Mouse (Mus musculus): ENCODE measurements around the gene Akap12.

Gene Akap12

GRCm38 (mm10) chr10:4284781-4285180, 18.6 kb downstream of the Akap12 start:
- DNase-seq (ENCODE audit: low spot score in 2 of 2) = no peak

- DNase-seq (ENCODE audit: low spot score in 2 of 2) = no peak
These were observed 19.6 kb downstream of the Akap12 start for GRCm38 (mm10) chr10:4285752-4286151.

- DNase-seq (ENCODE audit: low spot score in 2 of 2) = no peak
These were observed 23.0 kb downstream of the Akap12 start for GRCm38 (mm10) chr10:4289171-4289570.

GRCm38 (mm10) chr10:4289636-4290035, 23.5 kb downstream of the Akap12 start:
- DNase-seq (ENCODE audit: low spot score in 2 of 2) = no peak

- DNase-seq (ENCODE audit: low spot score in 2 of 2) = no peak
These were observed 24.0 kb downstream of the Akap12 start for GRCm38 (mm10) chr10:4290145-4290544.

GRCm38 (mm10) chr10:4290561-4290960, 24.4 kb downstream of the Akap12 start:
- DNase-seq (ENCODE audit: low spot score in 2 of 2) = no peak

- no peak for DNase-seq (ENCODE audit: low spot score in 2 of 2)
These were observed 27.2 kb downstream of the Akap12 start for GRCm38 (mm10) chr10:4293418-4293817.

GRCm38 (mm10) chr10:4303558-4303957, 37.4 kb downstream of the Akap12 start:
- DNase-seq (ENCODE audit: low spot score in 2 of 2) = no peak

- no peak for DNase-seq (ENCODE audit: low spot score in 2 of 2)
These were observed 57.7 kb downstream of the Akap12 start for GRCm38 (mm10) chr10:4323885-4324284.

- DNase-seq (ENCODE audit: low spot score in 2 of 2) = no peak
These were observed 59.4 kb downstream of the Akap12 start for GRCm38 (mm10) chr10:4325562-4325961.

- DNase-seq (ENCODE audit: low spot score in 2 of 2) = no peak
These were observed 61.5 kb downstream of the Akap12 start for GRCm38 (mm10) chr10:4327716-4328115.

GRCm38 (mm10) chr10:4332228-4332979, 66.2 kb downstream of the Akap12 start:
- no peak for DNase-seq (ENCODE audit: low spot score in 2 of 2)

- DNase-seq (ENCODE audit: low spot score in 2 of 2) = peak in 1 of 2 experiments; percentile 52
These were observed 67.1 kb downstream of the Akap12 start for GRCm38 (mm10) chr10:4333319-4333718.

GRCm38 (mm10) chr10:4334039-4334683, 68.0 kb downstream of the Akap12 start:
- DNase-seq (ENCODE audit: low spot score in 2 of 2) = peak; percentile 50 to 57

GRCm38 (mm10) chr10:4338863-4339461, 72.8 kb downstream of the Akap12 start:
- DNase-seq (ENCODE audit: low spot score in 2 of 2) = no peak

GRCm38 (mm10) chr10:4341430-4341829, 75.2 kb downstream of the Akap12 start:
- DNase-seq (ENCODE audit: low spot score in 2 of 2) = no peak

- DNase-seq (ENCODE audit: low spot score in 2 of 2) = peak; percentile 80 to 85
These were observed 80.4 kb downstream of the Akap12 start for GRCm38 (mm10) chr10:4346489-4347135.

GRCm38 (mm10) chr10:4347136-4347492, 80.9 kb downstream of the Akap12 start:
- DNase-seq (ENCODE audit: low spot score in 2 of 2) = peak in 1 of 2 experiments; percentile 29

GRCm38 (mm10) chr10:4347591-4347990, 81.4 kb downstream of the Akap12 start:
- DNase-seq (ENCODE audit: low spot score in 2 of 2) = no peak

GRCm38 (mm10) chr10:4354371-4355260, 88.4 kb downstream of the Akap12 start:
- no peak for DNase-seq (ENCODE audit: low spot score in 2 of 2)

GRCm38 (mm10) chr10:4355882-4356451, 89.8 kb downstream of the Akap12 start:
- DNase-seq (ENCODE audit: low spot score in 2 of 2) = no peak
